Mouse (Mus musculus): Measurements from ENCODE around the gene Fmod. TPM values are rescaled to one million over a fixed set of nuclear protein-coding genes. Genes with fewer than 3 reads are reported as not detected.

Gene Fmod
- 10.6 and 16.3 TPM in 2 replicates for total RNA-seq (2014; rRNA removed)
- polyA plus RNA-seq (2015; fragmentation: Nextera tagmentation; extraction: Ambion mirVana) = 17.0 and 21.8 TPM in 2 replicates

GRCm38 (mm10) chr1:134037172-134037571, at the start of gene Fmod:
Gene Fmod, plus strand, starts transcription at chr1:134037254.
- H3K4me3 ChIP-seq (ENCODE audit: low read length) = no peak within 1 kb of the TSS
- H3K27ac ChIP-seq = no peak within 1 kb of the TSS
- 38% methylated on average over 9 of the region's 9 CpGs for WGBS
- no peak within 1 kb of the TSS for H3K4me2 ChIP-seq (ENCODE audit: low read depth, low read length)
- ATAC-seq (no peak), DNase-seq (ENCODE audit: low spot score) (no peak)
- TF ChIP-seq CTCF (IDR thresholded peaks at IDR 0.05; ENCODE audit: low read depth) = no peak
- H3K9me3 ChIP-seq (ENCODE audit: low read length) = no peaks in the 10 kb centered on the region
- H3K9ac ChIP-seq (replicated peaks; ENCODE audit: low read length) = no peak within 1 kb of the TSS
- H3K27me3 ChIP-seq (ENCODE audit: insufficient read depth, low read length) = no peaks in the 10 kb centered on the region
- H3K36me3 ChIP-seq (ENCODE audit: insufficient read depth, low read length) = no peaks in the 10 kb centered on the region
- 0 out of 2 replicates have a peak, but pooled peaks cover 4% of the 10 kb centered on the region for H3K4me1 ChIP-seq (ENCODE audit: insufficient read depth, low read length)

- H3K4me1 ChIP-seq (ENCODE audit: insufficient read depth, low read length) = no peaks in the 10 kb centered on the region
- DNase-seq (ENCODE audit: low spot score) = no peak
- no peak for TF ChIP-seq CTCF (IDR thresholded peaks at IDR 0.05; ENCODE audit: low read depth)
Measured at GRCm38 (mm10) chr1:133988845-133989244, 48.2 kb upstream of the Fmod start.

GRCm38 (mm10) chr1:133991277-133991676, 45.8 kb upstream of the Fmod start:
- no peaks in the 10 kb centered on the region for H3K36me3 ChIP-seq (ENCODE audit: insufficient read depth, low read length)
- no peak for DNase-seq (ENCODE audit: low spot score)
- no peaks in the 10 kb centered on the region for H3K27me3 ChIP-seq (ENCODE audit: insufficient read depth, low read length)
- WGBS = 58% methylated on average over 8 of the region's 8 CpGs
- no peak overlapping the region for H3K27ac ChIP-seq
- H3K4me2 ChIP-seq (ENCODE audit: low read depth, low read length) = no peak overlapping the region
- H3K4me1 ChIP-seq (ENCODE audit: insufficient read depth, low read length) = no peaks in the 10 kb centered on the region
- no peak overlapping the region for H3K4me3 ChIP-seq (ENCODE audit: low read length)
- no peaks in the 10 kb centered on the region for H3K9me3 ChIP-seq (ENCODE audit: low read length)
- TF ChIP-seq CTCF (IDR thresholded peaks at IDR 0.05; ENCODE audit: low read depth) = no peak
- ATAC-seq = no peak
- H3K9ac ChIP-seq (replicated peaks; ENCODE audit: low read length) = no peak overlapping the region

More at GRCm38 (mm10) chr1:133988845-133989244, 48.2 kb upstream of the Fmod start:
- 10% methylated on average over 3 of the region's 3 CpGs for WGBS
- no peaks in the 10 kb centered on the region for H3K36me3 ChIP-seq (ENCODE audit: insufficient read depth, low read length)
- ATAC-seq = no peak
- no peaks in the 10 kb centered on the region for H3K27me3 ChIP-seq (ENCODE audit: insufficient read depth, low read length)
- no peak overlapping the region for H3K4me3 ChIP-seq (ENCODE audit: low read length)
- no peak overlapping the region for H3K27ac ChIP-seq
- H3K9me3 ChIP-seq (ENCODE audit: low read length) = no peaks in the 10 kb centered on the region
- no peak overlapping the region for H3K9ac ChIP-seq (replicated peaks; ENCODE audit: low read length)
- no peak overlapping the region for H3K4me2 ChIP-seq (ENCODE audit: low read depth, low read length)

- H3K27ac ChIP-seq = no peak overlapping the region
- DNase-seq (ENCODE audit: low spot score) = no peak
- H3K9ac ChIP-seq (replicated peaks; ENCODE audit: low read length) = no peak overlapping the region
- no peak overlapping the region for H3K4me3 ChIP-seq (ENCODE audit: low read length)
- ATAC-seq = no peak
- no peaks in the 10 kb centered on the region for H3K4me1 ChIP-seq (ENCODE audit: insufficient read depth, low read length)
- H3K36me3 ChIP-seq (ENCODE audit: insufficient read depth, low read length) = no peaks in the 10 kb centered on the region
- H3K27me3 ChIP-seq (ENCODE audit: insufficient read depth, low read length) = no peaks in the 10 kb centered on the region
- TF ChIP-seq CTCF (IDR thresholded peaks at IDR 0.05; ENCODE audit: low read depth) = no peak
- 61% methylated on average over 7 of the region's 7 CpGs for WGBS
- H3K4me2 ChIP-seq (ENCODE audit: low read depth, low read length) = no peak overlapping the region
- no peaks in the 10 kb centered on the region for H3K9me3 ChIP-seq (ENCODE audit: low read length)
Measured at GRCm38 (mm10) chr1:134005490-134005889, 31.6 kb upstream of the Fmod start.

- no peak for DNase-seq (ENCODE audit: low spot score)
- WGBS = 89% methylated on average over 11 of the region's 11 CpGs
- H3K27ac ChIP-seq = no peak overlapping the region
- H3K4me1 ChIP-seq (ENCODE audit: insufficient read depth, low read length) = no peaks in the 10 kb centered on the region
- no peaks in the 10 kb centered on the region for H3K9me3 ChIP-seq (ENCODE audit: low read length)
- H3K4me2 ChIP-seq (ENCODE audit: low read depth, low read length) = no peak overlapping the region
- H3K9ac ChIP-seq (replicated peaks; ENCODE audit: low read length) = no peak overlapping the region
- no peak for ATAC-seq
- TF ChIP-seq CTCF (IDR thresholded peaks at IDR 0.05; ENCODE audit: low read depth) = no peak
- no peaks in the 10 kb centered on the region for H3K27me3 ChIP-seq (ENCODE audit: insufficient read depth, low read length)
- no peaks in the 10 kb centered on the region for H3K36me3 ChIP-seq (ENCODE audit: insufficient read depth, low read length)
- H3K4me3 ChIP-seq (ENCODE audit: low read length) = no peak overlapping the region
Measured at GRCm38 (mm10) chr1:134006105-134006764, 30.8 kb upstream of the Fmod start.

GRCm38 (mm10) chr1:134024293-134024971, 12.6 kb upstream of the Fmod start:
- TF ChIP-seq CTCF (IDR thresholded peaks at IDR 0.05; ENCODE audit: low read depth) = no peak
- no peaks in the 10 kb centered on the region for H3K9me3 ChIP-seq (ENCODE audit: low read length)
- ATAC-seq (no peak), DNase-seq (ENCODE audit: low spot score) (no peak)
- no peaks in the 10 kb centered on the region for H3K4me1 ChIP-seq (ENCODE audit: insufficient read depth, low read length)
- no peak overlapping the region for H3K4me2 ChIP-seq (ENCODE audit: low read depth, low read length)
- WGBS = 72% methylated on average over 9 of the region's 9 CpGs
- no peak overlapping the region for H3K9ac ChIP-seq (replicated peaks; ENCODE audit: low read length)
- no peaks in the 10 kb centered on the region for H3K36me3 ChIP-seq (ENCODE audit: insufficient read depth, low read length)
- H3K27me3 ChIP-seq (ENCODE audit: insufficient read depth, low read length) = no peaks in the 10 kb centered on the region
- no peak overlapping the region for H3K27ac ChIP-seq
- no peak overlapping the region for H3K4me3 ChIP-seq (ENCODE audit: low read length)

- Histone ChIP-seq H3K36me3 (ENCODE audit: insufficient read depth, low read length) (no peaks in the 10 kb centered on the region), H3K4me2 (ENCODE audit: low read depth, low read length) (no peak overlapping the region), H3K27ac (no peak overlapping the region), H3K9me3 (ENCODE audit: low read length) (no peaks in the 10 kb centered on the region), H3K27me3 (ENCODE audit: insufficient read depth, low read length) (no peaks in the 10 kb centered on the region), H3K4me3 (ENCODE audit: low read length) (no peak overlapping the region), H3K4me1 (ENCODE audit: insufficient read depth, low read length) (no peaks in the 10 kb centered on the region), H3K9ac (replicated peaks; ENCODE audit: low read length) (no peak overlapping the region)
- ATAC-seq = no peak
- 63% methylated on average over 5 of the region's 5 CpGs for WGBS
- DNase-seq (ENCODE audit: low spot score) = no peak
- no peak for TF ChIP-seq CTCF (IDR thresholded peaks at IDR 0.05; ENCODE audit: low read depth)
Measured at GRCm38 (mm10) chr1:134025975-134026374, 11.1 kb upstream of the Fmod start.
